Mouse (Mus musculus) spleen, postnatal 10 days (tissue): ENCODE measurements at regions not wholly inside any gene's neighbourhood (a gene's known extent, or its start where the extent isn't known, plus 50 kb on each side); places are given as distances from the start of the nearest gene placed in this dataset.

Experiments
- DNase-seq, 2 experiments: peaks; one replicate each; pipeline ENCODE4 v3.0.0; 2021 to 2022; ENCODE audit warnings: low spot score in 2 of 2

DNA sequence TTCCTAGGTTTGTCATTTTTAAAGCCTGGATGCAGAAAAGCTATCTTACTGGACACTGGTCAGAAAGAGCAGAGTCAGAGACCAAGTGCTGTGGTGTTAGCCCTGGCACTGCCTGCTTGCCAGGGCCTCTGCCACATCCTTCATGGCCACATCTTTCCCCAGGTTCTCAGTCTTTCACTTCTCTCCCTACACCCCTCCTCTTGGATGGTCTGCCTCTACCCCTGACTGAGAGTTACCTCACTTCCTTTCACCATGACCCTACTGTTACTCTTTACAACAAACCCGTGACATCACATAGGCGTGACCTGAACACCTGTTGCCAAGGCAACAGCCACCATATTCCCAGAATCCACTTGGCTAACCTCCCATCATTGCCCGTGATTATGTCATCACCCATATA is 191.6 kb upstream of the Jade1 start:
- no peak for DNase-seq

DNA sequence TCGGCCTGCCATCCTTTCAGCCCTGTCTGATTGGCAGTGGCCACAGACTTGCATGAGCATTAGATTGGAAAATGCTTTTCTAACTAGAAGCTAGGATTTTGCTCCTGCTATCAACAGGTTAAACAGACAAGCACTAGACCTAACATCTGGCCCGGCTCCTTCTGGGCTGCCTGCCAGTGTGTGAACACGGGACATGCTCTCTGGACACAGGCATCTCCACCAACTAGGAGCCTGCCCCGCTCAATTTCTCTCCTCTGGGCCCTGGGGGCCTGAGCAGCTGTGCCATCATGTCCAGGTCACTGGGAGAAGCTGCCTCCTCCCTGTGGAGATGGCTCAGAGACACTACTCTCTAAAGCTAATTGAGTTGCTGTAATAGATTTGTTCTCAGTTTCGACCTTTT is 195.3 kb upstream of the Jade1 start:
- DNase-seq, result no peak

DNA sequence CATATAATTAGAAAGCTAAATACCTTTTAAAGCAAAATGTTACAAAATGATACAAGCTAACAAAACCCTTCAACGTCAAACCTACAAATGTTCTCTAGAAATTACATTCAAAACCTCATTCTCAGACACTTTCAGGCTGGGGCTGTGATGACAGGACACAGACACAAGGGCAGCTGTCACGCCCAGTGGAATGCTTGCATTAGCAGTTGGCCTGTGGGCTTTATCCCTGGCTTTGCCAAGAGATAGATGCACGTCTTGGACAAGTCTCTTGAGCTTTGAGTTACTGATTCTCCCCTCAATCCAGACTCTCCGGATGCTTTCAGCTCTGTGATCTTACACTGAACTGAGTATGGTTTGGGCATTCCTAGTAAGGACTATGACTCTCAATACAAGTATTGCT is 196.1 kb upstream of the Jade1 start:
- DNase-seq, result no peak

DNA sequence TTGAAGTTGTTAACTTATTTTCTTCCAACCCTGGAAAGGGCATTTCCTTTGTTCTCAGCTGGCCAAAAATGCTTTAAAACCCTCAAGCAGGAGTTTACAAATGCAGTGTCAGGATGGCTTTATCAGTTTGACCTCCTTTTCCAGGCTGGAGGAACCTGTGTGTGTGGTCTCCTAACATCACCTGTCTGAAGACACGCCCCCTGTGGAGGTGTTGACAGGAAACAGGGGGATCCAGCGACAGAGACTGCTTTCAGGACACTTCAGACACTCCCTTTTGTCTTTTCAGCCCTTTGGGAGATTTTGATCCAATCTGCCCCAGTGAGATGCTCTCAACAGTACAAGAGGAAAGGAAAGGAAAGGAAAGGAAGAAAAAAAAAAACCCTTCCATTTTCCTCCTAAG is 202.5 kb upstream of the Jade1 start:
- no peak for DNase-seq

DNA sequence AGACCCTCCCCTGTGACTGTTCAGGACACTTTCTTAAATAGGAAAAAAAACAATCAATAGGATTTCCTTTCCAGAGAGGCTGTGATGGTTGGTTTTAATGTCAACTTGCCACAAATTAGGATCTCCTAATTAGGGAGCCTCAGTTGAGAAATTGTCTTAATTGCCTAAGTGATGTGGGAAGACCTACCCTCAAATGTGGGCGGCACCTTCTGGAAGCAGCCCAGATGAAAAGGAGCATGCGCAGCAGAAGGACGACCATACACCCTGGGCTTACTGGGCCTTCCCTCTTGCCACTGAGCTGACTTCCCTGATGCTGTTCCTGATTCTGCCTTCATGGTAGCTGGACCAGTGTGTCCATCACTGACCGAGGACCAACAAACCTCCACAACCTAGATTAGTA is 203.7 kb upstream of the Jade1 start:
- DNase-seq, result no peak

DNA sequence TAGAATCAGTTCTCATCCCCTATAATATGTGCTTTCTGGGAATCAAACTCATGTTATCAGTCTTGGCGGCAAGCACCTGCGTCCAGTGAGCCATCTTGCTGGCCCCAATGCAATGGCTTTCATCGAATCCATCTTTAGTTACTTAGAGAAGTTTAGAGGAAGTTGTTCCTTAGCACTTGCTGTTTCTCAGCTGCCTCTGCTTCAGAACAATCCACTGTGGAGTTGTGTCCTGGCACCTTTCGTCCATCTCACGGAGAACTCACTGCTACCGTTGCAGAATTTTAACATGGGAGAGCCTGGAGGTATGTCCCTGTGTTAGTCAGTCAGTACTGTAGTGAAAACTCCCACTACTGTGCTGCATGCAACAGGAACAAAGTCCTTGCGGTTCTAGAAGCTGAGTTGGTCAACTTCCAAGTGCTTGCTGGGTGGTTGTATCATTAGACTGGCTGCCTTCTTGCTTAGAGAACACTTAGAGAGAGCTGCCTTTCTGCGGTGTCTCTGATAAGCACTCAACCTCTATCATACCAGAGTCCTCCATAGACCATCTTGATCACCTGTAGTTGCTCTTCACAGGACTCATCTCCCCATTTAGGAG is 204.3 kb upstream of the Jade1 start:
- no peak for DNase-seq

DNA sequence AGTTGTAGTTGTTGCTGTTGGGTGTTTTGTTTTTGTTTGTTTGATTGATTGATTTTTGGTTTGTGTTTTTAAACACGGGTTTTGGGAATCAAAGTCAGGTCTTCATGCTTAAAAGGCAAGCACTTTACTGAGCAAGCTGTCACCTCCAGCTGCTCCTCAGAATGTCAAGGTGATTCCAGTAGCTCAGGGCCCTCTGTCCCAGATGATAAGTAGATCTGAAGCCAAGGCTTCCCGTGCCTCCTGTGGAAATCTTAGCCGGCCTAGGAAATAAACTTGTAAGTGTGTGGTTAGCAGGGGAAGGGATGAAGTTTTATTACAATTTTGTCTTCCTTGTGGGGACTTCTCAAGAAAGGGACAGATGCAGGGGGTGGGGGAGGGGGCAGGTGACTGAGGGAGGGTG is 205.2 kb upstream of the Jade1 start:
- no peak for DNase-seq

DNA sequence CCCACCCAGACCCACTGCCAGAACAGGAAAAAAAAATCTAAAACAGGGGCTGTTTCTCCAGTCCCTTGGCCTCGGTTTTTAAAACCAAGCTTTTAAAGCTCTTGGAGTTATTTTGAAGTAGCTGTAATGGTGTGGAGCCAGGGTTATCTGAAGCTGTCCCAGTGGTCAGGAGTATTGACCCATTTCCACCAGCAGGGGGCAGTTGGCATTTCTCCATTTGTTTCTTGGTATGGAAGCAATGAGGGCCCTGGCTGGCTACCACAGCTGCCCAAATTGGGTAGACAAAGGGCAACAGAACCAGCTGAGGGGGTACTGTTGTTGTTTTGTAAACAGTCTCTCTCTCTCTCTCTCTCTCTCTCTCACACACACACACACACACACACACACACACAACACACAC is 206.7 kb upstream of the Jade1 start:
- DNase-seq, result peak in 1 of 2 experiments; percentile 66

DNA sequence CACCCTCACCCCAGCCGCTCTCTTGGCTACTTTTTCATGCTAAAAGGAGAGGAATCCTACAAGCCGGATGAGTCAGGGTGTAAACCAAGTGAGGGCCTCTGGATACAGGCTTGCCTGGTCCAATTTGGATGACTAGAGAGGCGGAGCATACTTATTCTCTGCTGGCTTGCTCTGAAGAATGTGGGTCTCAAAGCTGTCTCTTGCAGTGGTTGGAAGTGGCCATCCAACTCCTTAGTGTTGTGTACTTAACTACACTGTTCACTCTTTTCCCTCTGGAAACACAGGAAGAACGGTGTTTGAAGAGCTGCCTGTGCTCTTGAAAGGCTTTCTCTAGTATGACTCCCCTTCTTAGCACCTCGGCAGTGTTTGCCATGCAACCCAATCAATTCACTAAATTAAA is 208.7 kb upstream of the Jade1 start:
- no peak for DNase-seq

DNA sequence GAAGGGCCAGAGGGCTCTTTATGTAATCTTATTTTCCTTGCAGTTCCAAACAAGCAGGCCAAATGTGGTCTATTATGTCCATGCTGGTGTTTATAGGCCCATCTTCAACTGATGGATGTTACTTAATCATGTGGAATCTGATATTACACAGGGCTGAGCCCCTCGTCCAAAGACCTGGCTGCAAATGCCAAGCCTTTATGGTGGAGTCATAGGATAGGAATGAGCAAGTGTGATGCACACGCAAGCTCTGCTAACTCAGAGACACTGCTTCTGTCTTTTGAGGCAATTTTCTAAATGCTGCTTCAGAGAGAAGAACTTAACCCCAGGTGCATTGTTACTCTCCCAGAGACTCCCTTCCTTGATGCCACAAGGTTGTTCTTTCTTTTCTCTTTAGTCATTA is 212.1 kb upstream of the Jade1 start:
- DNase-seq, result no peak

DNA sequence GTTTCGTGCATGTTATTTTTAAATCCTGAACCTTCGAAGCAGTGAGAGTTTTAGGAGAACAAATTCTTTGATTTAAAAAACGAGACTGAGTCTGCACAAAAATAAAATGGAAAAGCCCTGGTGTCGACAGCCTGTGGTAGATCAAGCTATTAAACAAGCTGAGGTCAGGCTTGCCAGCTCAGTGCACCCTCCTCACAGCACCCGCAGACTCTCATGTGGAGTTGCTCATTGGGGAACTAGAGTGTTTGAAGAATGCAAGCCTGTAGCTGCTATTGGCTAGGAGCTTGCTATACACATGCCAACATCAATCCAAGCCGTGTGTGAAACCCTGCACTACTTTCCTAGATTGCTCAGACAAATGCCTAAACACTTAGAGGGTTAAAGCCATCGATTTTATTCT is 223.1 kb upstream of the Jade1 start:
- DNase-seq, result no peak

DNA sequence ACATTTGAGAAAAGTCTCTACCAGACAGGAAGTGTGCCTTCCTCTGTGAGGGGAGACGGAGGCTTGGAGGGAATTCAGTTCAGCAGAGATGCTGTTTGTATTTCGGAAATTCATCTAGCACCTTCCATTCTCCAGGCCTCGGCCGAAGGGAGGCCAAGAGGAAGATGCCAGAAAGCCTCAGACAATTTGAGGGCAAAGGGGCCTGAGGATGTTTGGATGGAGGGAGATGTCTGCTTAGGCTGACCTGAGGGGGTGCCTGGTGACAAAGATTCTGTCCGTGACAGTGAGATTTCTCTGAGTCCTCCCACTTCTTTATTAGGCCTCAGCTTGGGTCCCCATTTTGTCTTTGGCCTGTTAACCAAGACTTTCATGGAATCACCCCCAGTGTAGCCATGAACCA is 225.2 kb upstream of the Jade1 start:
- no peak for DNase-seq

DNA sequence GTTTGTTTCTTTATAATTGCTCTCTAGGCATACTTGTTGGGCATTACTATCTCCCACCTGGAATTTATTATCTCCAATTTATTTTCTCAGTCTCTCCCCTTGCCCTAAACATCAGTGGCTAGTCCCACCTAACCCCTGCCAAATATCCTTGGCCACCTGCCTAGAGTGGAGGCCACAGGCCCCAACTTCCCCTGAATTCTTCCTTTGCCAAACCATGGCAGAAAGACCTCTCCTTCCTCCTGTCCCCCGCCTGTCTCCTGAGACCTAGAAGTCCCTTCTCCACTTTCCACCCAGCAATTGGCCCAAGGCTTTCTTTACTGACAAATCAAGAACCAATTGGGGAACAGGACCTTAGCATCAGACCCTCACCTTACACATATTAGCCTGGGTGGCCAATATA is 226.7 kb upstream of the Jade1 start:
- DNase-seq, result no peak

DNA sequence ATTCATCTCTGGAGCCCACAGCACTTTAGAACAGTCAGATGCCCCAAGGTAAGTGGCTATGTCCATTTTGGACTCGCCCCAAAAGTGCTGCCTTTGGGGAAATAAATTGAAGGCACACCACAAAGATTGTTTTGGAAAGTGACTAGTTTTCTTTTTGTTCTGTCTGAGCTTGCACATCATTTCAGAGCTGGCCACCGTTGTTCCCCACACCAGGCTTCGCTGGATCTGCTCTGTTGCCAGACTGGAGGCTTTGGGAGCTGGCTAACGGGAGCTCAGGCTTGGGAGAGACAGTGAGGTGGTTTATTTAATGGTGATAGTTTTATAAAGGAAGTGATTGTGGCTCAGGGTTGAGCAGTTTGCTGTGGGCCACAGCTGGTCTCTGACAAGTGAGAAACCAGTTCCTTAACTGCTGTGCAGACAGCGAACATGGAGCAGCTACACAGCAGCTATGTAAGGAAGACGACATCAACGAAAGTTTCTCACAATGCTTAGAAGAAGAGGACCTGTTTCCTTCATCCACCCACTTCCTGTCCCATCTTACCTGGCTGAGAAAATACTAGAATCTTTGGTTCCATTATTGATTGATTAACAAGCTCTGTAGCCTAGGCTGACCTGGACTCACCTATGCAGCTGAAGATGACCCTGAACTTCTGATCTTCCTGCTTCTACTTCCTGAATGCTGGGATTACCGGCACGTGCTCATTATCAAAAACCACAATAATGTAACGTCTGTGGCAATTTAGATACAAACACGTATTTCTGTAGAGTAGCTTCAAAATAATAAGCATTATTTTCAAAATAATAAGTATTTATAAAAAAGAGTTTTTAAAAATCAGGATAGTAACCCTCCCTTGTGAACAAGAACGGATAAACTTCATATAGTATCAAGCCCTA is 229.1 kb upstream of the Jade1 start:
- DNase-seq, result no peak

DNA sequence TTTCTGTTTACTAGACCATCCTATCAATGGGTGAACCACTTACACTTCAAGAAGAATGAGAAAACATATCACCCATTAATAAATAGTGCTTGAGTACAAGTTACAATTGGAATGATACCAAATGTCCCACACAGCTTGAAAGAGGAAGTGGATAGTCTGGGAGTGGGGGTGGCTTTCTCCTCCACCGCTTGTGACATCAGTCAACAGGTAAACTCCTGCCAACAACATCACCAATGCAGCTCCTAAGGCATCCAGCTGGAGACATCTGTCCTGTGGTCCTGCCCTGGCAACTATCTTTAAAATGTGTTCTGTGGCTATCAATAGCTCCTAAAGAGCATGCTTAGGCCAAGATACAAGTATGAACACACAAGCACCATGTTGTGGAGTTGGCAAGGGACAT is 233.7 kb upstream of the Jade1 start:
- DNase-seq, result no peak

DNA sequence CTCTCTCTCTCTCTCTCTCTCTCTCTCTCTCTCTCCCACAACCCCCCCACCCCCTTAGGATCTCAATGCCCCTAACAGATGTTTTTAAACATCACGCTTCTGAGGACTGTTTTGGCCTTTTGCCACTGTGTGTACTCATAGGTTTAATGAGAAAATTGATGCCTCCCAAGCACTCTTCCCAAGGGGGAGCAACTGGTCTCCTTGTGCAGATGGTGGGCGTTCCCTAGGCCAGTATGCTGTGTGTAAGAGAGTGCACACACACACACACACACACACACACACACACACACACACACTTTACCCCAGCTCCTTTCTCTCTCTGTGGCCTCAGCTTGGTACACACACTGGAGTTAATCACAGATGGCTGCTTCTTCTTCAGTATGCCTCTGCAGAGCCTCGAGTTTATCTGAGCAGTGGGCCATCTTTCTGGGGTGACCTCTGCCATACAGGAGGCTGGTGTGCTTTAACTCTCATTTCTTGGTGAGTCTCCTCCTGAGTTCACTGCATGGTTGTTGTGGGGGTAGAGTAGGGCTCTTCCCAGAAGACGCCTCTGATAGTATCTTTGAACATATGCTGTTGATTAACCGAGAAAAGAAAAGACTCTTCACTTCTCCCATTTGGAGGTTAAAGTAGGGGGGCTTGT is 236.2 kb upstream of the Jade1 start:
- DNase-seq, result no peak

DNA sequence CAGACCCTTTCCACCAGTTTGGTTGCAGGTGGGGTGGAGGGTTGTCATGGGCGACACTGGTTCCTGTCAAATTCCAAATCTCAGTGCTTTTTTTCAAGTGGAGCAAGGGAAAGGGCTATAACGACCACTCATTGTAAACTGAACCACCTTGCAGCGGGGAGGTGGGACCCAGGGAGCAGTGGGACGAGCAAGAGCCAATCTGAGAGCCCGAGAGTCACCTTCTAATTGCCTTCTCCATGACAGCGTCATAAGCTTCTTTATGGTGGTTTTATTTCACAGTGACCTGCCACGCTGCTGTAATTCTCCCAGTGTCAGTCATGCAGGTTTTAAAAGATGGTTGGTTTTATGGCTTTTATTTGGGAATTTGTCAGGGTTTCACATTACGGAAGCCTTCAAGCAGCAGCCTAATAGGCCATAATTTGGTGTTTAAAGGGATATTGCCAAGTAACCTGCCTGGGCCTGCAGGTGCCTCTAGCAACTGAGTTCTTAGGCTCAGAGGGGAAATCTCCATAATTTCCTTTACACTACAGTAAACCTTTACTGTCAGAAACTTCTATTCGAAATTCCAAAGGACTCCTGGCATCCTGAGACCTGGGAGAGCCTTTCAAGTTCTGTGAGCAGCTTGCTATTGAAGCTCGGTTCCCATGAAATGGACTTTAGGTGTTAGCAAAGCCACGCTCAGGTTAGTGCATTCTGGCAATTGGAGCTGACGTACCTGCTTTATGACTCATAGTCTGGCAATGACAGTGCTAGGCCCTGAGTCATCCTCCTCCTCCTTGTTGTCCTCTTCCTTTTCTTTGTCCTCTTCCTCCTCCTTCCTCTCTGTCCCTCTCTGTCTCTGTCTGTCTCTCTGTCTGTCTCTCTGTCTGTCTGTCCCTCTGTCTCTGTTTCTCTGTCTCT is 235.6 kb upstream of the Pgrmc2 start:
- no peak for DNase-seq

DNA sequence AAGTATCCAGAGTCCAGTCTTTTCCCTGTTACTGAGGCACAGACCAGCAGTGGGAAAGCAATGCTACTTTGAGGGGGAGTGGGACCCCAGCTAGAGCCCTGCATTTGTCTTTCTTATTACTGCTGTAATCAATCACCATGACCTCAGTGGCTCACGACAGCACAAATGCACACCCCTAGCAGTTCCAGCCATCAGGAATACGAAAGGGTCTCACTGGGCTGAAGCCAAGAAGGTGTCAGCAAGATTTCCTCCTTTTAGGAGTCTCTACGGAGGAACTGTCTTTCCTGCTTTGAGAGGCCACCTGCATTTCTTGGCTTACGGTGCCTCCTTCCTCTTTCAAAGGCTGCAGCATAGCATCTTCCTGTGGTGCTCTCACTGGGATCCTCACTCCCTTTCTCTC is 234.3 kb upstream of the Pgrmc2 start:
- DNase-seq, result no peak

DNA sequence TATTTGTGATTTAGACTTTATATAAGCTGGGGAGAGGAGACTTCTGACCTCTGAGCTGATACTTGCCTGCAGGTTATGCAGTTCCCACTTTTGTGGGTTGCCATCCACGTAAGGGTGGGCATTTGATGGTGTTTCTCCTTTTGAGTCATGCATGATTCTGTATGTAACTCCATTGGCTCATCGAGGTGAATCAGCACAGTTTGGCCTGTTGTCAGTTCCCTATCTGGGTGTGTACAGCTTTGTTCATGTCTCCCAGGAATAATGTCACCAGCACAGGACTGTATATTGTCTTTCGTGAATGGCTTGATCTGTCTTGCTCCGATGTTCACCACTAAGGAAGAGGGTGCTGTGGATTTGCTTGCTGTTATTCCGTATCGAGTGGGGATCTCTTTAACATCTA is 229.6 kb upstream of the Pgrmc2 start:
- no peak for DNase-seq

DNA sequence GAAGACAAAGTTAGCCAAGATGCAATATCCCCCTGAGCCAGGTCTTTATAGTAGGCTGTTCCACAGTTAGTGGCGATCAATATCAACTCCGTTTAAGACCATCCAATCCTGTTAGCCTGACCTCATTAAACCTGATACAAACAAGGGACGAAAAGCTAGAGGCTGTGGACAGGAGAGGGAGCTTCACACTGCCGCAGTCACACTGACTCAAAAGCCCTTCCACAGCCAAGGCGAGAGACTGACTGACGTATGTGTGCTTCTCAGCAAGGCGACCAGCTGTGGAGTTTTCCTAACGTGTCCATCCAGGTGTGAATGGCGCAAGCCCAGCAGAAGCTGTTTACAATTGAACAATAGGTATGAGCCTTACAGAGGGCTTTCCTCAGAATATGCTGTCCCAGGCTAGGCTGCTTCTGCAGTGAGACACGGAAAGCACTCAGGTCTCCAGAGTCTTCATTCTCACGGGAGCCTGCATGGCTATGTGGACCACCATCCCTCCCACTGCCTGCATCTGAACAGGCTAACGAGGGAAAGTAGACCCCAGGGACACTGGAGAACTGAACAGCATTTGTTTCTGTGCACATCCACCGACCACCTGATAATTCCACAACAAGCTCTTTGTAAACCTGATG is 224.7 kb upstream of the Pgrmc2 start:
- DNase-seq, result no peak

DNA sequence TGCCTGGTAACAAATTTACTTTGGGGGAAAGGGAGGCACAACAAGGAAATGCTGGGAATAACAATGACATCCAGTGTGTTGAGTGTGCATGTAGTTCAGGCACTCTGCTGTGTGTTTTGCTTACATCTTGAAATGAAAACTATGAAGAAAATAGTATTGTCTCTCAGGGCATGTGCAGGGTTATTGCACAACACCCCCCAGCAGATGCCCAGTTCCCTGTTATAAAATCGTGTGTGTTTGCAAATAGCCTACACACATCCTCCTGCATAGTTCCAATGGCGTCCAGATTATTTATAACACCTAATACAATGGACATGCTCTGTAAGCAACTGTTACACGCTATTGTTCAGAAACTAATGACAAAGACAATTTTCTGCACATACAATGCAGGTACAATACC is 220.0 kb upstream of the Pgrmc2 start:
- DNase-seq, result no peak

DNA sequence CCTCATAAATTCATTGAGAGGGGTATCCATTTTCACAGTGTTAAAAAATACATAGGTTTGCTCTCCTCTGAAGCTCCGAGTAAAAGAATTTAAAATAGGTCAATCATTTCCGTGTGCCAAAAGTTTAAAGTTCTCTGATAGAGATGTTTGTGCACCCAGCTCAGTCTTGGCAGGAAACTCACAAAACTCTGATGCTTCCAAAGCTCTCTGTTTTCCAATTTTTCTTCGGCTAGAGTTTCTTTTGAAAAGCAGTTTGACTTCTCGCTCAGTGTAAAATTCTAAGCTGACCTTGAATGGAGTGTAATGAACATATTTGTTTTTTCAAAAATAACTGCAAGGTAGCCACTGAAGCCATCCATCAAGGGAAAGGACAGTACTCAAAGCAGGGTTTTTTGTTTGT is 215.9 kb upstream of the Pgrmc2 start:
- no peak for DNase-seq
